Mouse (Mus musculus): ENCODE data around the gene Fam118a. TPM values are rescaled to one million over a fixed set of nuclear protein-coding genes. Genes with fewer than 3 reads are reported as not detected.

The Fam118a gene
- polyA plus RNA-seq, 1 experiment from 2014 or later: 8.6 TPM

GRCm38 (mm10) chr15:85085641-85086040, 56.9 kb downstream of the Fam118a start:
- no peak overlapping the region for H3K4me2 ChIP-seq
- H3K4me3 ChIP-seq (replicated peaks): no peak overlapping the region
- H3K27ac ChIP-seq: no peak overlapping the region
- H3K9me3 ChIP-seq (replicated peaks): no peaks in the 10 kb centered on the region
- DNase-seq (no peak), ATAC-seq (ENCODE audit: low read depth) (no peak)
- H3K4me1 ChIP-seq (replicated peaks): no peaks in the 10 kb centered on the region
- H3K9ac ChIP-seq: no peak overlapping the region
- H3K27me3 ChIP-seq: no peaks in the 10 kb centered on the region
- H3K36me3 ChIP-seq: no peaks in the 10 kb centered on the region
- WGBS (ENCODE audit: insufficient replicate concordance): 38% methylated on average over 1 of the region's 1 CpGs

Other genes with a start within 250 kb of the Fam118a start
- 0.12 TPM in 1 of 2 replicates, not detected in the other for gene Phf21b, start 172.9 kb upstream of the Fam118a start, polyA plus RNA-seq (2015; fragmentation: Nextera tagmentation; extraction: Ambion mirVana)
- gene Gm29666, start 108.9 kb upstream of the Fam118a start, polyA plus RNA-seq (2015; fragmentation: Nextera tagmentation; extraction: Ambion mirVana): 0.37 and 0.50 TPM in 2 replicates
- gene Nup50, start 105.5 kb upstream of the Fam118a start, polyA plus RNA-seq (2015; fragmentation: Nextera tagmentation; extraction: Ambion mirVana): 30.0 and 42.7 TPM in 2 replicates
- 1.2 TPM in 2 replicates for gene 5031439G07Rik, start 40.4 kb upstream of the Fam118a start, polyA plus RNA-seq (2015; fragmentation: Nextera tagmentation; extraction: Ambion mirVana)
- gene Upk3a, start 11.8 kb upstream of the Fam118a start, polyA plus RNA-seq (2015; fragmentation: Nextera tagmentation; extraction: Ambion mirVana): not detected in 2 replicates
- 0.10 and 0.35 TPM in 2 replicates for gene Smc1b, start 103.0 kb downstream of the Fam118a start, polyA plus RNA-seq (2015; fragmentation: Nextera tagmentation; extraction: Ambion mirVana)
- gene Ribc2, start 103.1 kb downstream of the Fam118a start, polyA plus RNA-seq (2015; fragmentation: Nextera tagmentation; extraction: Ambion mirVana): not detected in 2 replicates
- gene Fbln1, start 177.0 kb downstream of the Fam118a start, polyA plus RNA-seq (2015; fragmentation: Nextera tagmentation; extraction: Ambion mirVana): 10.4 and 11.6 TPM in 2 replicates

All from liver, embryonic 13.5 days (tissue).